Mouse (Mus musculus): ENCODE measurements at regions not wholly inside any gene's neighbourhood (a gene's known extent, or its start where the extent isn't known, plus 50 kb on each side); places are given as distances from the start of the nearest gene placed in this dataset.

DNA sequence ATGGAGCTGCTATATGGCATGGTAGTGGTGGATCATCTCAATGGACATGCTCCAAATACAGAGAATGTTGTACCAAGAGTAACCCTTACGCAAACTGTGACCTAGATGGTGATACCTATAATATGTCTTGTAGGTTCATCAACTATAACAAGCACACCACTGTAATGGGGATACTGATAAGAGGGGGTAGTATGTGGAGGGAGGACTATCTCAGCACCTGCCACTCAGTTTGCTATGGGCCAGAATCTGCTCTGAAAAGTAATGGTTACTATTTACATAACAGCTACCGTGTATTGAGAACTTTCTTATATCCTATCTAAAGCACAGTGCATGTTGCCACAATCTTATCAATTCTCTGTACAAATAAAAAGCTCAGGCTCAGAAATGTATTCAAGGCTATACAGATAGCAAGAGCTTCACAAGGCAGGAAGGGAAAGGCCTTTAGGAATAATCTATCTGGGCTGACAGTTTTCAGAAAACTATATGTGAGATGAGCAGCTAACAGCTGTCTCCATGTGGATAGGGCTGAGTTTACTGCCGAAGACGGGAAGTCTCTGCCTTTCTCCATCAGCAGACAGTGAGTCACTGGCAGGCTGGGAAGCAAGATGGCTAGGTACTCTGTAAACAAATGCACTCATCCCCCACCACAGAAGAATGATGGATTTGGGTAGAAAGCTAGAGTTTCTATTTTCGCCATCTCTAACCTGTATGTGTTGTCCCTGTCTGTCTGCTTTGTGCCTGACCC, 77.1 kb upstream of the Nck2 start:
- DNase-seq (ENCODE audit: low read depth, low spot score), result no peak

DNA sequence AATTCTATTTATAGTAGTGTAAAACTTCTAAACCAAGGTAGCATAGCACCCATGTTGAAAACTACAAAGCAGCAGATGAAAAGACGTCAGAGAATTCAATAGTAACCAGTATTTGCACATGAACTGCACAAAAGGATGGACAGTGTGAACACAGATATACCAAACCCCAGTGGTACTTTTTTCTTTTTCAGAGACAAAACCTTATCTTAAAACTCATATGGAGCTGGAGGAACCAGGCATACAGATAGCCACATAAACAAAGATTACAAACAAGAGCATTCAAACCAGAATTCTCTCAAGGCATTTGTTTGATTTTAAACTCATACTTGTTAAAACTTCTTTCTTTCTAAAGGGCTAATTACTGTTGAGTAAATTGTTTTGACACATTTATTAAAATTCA, 72.5 kb upstream of the Nck2 start:
- no peak for DNase-seq (ENCODE audit: low read depth, low spot score)

DNA sequence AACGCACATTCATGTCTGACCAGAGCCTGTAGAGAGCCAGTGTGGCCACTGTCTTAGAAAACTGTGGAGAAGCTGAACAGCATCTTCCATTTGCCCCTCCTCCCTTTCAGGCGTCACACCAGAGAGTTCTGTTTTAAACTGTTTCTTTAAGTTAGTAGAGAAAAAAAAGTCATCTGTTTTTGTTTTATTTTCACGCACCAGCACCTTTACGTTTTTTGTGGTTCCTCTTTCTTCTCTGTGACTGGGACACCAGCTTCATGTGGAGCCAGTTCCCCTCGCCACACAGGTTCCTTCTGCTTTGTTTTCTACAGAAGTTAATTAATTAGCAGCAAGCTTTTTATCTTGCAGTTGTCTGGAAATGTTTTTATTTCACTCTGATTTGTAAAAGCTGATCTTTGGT, 69.4 kb upstream of the Nck2 start:
- no peak for DNase-seq (ENCODE audit: low read depth, low spot score)

DNA sequence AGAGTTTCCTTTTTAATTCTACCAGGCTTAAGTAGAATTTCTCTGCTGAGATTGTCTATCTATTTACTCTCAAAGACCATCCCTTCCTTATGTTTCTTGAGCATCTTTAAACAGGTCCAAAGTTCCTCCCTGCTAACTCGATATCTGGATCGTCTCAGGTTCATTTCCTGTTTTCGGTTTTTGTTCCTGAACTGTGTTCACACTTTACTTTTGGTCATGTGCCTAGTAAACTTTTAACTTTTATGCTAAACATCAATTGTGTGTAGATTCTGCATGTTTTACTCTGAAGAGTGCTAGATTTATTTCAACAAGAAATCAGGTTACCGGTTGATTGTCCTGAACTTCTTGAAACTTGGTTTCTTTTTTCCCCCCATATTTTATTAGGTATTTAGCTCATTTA, 68.5 kb upstream of the Nck2 start:
- no peak for DNase-seq (ENCODE audit: low read depth, low spot score)

DNA sequence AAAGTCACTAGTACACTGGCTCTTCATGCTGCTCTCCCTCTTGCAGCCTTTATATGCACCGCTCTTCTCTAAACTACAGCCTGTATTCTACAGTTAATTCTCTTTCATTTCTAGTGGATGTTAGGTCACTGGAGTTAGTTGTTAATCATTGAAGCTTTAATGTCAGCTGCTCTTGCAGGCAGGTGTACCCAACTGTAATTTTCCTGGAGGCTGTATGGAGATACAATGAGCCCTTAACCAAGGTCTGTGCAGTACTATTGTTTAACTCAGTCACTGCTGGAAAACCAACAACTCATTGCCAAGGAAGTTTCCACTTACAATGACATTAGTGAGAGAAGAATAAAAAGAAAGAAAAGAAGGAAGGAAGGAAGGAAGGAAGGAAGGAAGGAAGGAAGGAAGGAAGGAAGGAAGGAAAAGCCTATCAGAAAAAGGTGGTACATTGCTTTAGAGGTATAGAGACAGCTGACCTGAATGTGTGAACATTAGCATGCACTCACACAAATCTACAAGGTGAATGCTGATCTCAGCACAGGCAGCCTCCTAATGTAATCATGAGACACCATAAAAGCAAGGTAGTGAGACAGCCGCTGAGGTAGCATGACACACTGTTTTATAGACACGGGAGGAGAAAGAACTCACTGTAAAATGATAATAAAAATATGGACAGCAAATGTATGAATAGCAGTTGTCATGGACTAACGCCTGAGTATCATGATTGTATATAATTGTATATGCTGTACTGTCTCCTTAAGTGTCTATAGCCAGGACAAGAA, 66.7 kb upstream of the Nck2 start:
- DNase-seq (ENCODE audit: low read depth, low spot score), result no peak

DNA sequence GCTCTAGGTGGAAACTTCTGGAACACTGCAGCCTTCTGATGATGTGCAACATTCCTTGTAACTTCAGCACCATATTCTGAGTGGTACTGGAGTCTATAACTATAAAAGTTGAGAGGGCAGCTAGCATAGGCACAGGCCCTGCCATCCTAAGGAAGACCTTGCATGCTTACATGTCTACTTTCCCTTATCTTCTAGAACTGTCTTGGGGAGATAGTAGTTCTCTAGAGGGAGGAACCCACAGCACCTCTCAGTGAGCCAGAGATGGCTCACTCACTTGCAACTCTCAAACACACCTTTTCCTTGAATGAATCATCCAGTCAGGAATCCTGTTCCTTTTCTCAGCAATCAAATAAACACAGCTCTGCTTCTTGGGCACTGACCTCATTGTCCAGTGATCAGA, 59.4 kb upstream of the Nck2 start:
- DNase-seq (ENCODE audit: low read depth, low spot score), result no peak

DNA sequence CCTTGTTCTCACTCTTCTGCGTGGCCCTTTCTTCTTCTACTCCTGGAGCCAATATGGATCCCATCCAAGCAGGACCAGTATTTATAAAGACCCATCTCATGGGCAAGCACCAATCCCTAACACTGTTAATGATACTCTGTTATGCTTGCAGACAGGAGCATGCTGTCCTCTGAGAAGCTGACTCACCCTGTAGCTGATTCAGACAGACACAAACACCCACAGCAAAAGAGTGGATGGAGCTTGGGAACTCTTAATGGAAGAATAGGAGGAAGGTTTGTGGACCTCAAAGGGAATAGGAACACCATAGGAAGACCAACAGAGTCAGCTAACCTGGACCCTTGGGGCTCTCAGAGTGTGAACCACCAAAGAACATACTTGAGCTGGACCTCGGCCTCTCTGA, 50.3 kb upstream of the Nck2 start:
- DNase-seq (ENCODE audit: low read depth, low spot score), result no peak
